Mouse (Mus musculus) lung, adult 2 months (tissue): Measurements from ENCODE around the gene Slc8a3.

ENCODE experiments used
- CTCF ChIP-seq: fragments of 200-500 bp; IDR thresholded peaks from 2 replicates; pipeline ENCODE4 v1.5.1; 2011; ENCODE audit warnings: mild to moderate bottlenecking, low read length, control low read depth; ENCODE audit not compliant: insufficient read depth
- POLR2A ChIP-seq: fragments of 200-500 bp; IDR thresholded peaks from 2 replicates; pipeline ENCODE4 v1.6.1; 2011; ENCODE audit warnings: low read depth, mild to moderate bottlenecking, control low read depth, low read length, borderline replicate concordance; ENCODE audit errors: extremely low read depth

- TF ChIP-seq CTCF (no peak), POLR2A (no peak)
These were observed 1.8 kb downstream of the Slc8a3 start for GRCm38 (mm10) chr12:81331046-81331638.
